In genomic region chr1:105801252-105801651, GRCm38 (mm10) we compare ENCODE assay signal across 27 mouse cellular contexts. TPM values are rescaled to one million over a fixed set of nuclear protein-coding genes. Genes with fewer than 3 reads are reported as not detected.
A peak's percentile ranks its signal among the peaks of the same experiment; 100 is the strongest.
DNase-seq lines count a peak whose midpoint lies in the region; ATAC-seq and TF ChIP-seq lines count a peak whose summit lies in the region.
"Had no signal": no experiment of that assay in that cellular context is flagged by ENCODE, and none has a peak within 500 bp of the region (broad histone marks: within the 10 kb centered on the region; RNA-seq: fewer than 3 reads in every experiment).

No protein-coding gene starts in this region.

- no peaks in the 10 kb centered on the region for H3K9me3 ChIP-seq in stomach, postnatal 0 days (ENCODE audit: control insufficient read depth, low read length)
- H3K9me3 ChIP-seq: embryonic facial prominence, embryonic 10.5 days; embryonic facial prominence, embryonic 13.5 days; forebrain, embryonic 10.5 days; forebrain, embryonic 13.5 days; hindbrain, embryonic 12.5 days; hindbrain, embryonic 15.5 days had no signal

- no peak overlapping the region for H3K4me2 ChIP-seq in stomach, postnatal 0 days (replicated peaks; ENCODE audit: low read depth)
- H3K4me2 ChIP-seq: embryonic facial prominence, embryonic 13.5 days; forebrain, embryonic 13.5 days; heart, embryonic 11.5 days; hindbrain, embryonic 12.5 days; hindbrain, embryonic 15.5 days had no signal

- no peaks in the 10 kb centered on the region for H3K36me3 ChIP-seq in stomach, postnatal 0 days (ENCODE audit: control insufficient read depth, insufficient read depth, low read length)
- H3K36me3 ChIP-seq: embryonic facial prominence, embryonic 10.5 days; embryonic facial prominence, embryonic 13.5 days; forebrain, embryonic 10.5 days; hindbrain, embryonic 12.5 days; hindbrain, embryonic 15.5 days had no signal

- ATAC-seq in frontal cortex, adult (ENCODE audit: low TSS enrichment): peak; percentile 45
- peak; percentile 61 for ATAC-seq in megakaryocyte, adult 5-6 weeks (ENCODE audit: poor library complexity, severe bottlenecking)
- ATAC-seq in stomach, postnatal 0 days (ENCODE audit: low FRiP score, low TSS enrichment): no peak
- ATAC-seq: activated CD4-positive, CD25-positive, alpha-beta regulatory T cell, adult 4 months; forebrain, embryonic 13.5 days; forebrain, embryonic 16.5 days had no signal

- peak overlapping the region; percentile 2; the same call in 1 of the 2 replicates for H3K27ac ChIP-seq in embryonic fibroblast, embryonic 13.5 days (ENCODE audit: insufficient read depth, low read length)
- H3K27ac ChIP-seq in stomach, postnatal 0 days (replicated peaks): no peak overlapping the region
- H3K27ac ChIP-seq: embryonic facial prominence, embryonic 10.5 days; embryonic facial prominence, embryonic 13.5 days; forebrain, embryonic 10.5 days; forebrain, embryonic 13.5 days; hindbrain, embryonic 12.5 days; hindbrain, embryonic 15.5 days had no signal

- H3K27me3 ChIP-seq in stomach, postnatal 0 days (ENCODE audit: control insufficient read depth, insufficient read depth, low read length): no peaks in the 10 kb centered on the region
- H3K27me3 ChIP-seq: embryonic facial prominence, embryonic 13.5 days; forebrain, embryonic 13.5 days; hindbrain, embryonic 12.5 days; hindbrain, embryonic 15.5 days had no signal

- no peak for DNase-seq in frontal cortex, adult 2 months (ENCODE audit: extremely low spot score in 1 of 2, low spot score in 1 of 2)
- DNase-seq in right cerebral cortex, postnatal 25 days: no peak
- no peak for DNase-seq in thymus, postnatal 10 days (ENCODE audit: low spot score in 2 of 2)
- no peak for DNase-seq in stomach, postnatal 0 days (ENCODE audit: low spot score)
- DNase-seq in T-cell, adult 2 months (ENCODE audit: low spot score): no peak
- DNase-seq: adrenal gland, adult 8-10 months; adrenal gland, postnatal 25 days; cerebellum, adult 18-20 months; cerebellum, adult 9-10 months; cerebellum, postnatal 14 days; embryo, embryonic 11 days; gastrocnemius, postnatal 10 days; gastrocnemius, postnatal 36 days; heart, adult 11 months had no signal

- TF ChIP-seq EP300 in stomach, postnatal 0 days (optimal IDR thresholded peaks at IDR 0.05): no peak

- H3K4me1 ChIP-seq in embryonic fibroblast, embryonic 13.5 days (ENCODE audit: control insufficient read depth, insufficient read depth, low read length): peaks cover 2% of the 10 kb centered on the region; the same call in 1 of the 2 replicates
- 0 out of 2 replicates have a peak, but pooled peaks cover 2% of the 10 kb centered on the region for H3K4me1 ChIP-seq in stomach, postnatal 0 days (replicated peaks; ENCODE audit: control insufficient read depth, insufficient read depth)
- H3K4me1 ChIP-seq: embryonic facial prominence, embryonic 10.5 days; embryonic facial prominence, embryonic 13.5 days; forebrain, embryonic 10.5 days; forebrain, embryonic 13.5 days; hindbrain, embryonic 12.5 days; hindbrain, embryonic 15.5 days had no signal

- no peak overlapping the region for H3K9ac ChIP-seq in stomach, postnatal 0 days (ENCODE audit: low read length)
- H3K9ac ChIP-seq: embryonic facial prominence, embryonic 13.5 days; forebrain, embryonic 13.5 days; hindbrain, embryonic 12.5 days; hindbrain, embryonic 15.5 days had no signal

- no peak overlapping the region for H3K4me3 ChIP-seq in embryonic fibroblast, embryonic 13.5 days (ENCODE audit: insufficient read depth, low read length)
- H3K4me3 ChIP-seq in stomach, postnatal 0 days (ENCODE audit: low read depth, low read length): no peak overlapping the region
- H3K4me3 ChIP-seq: embryonic facial prominence, embryonic 10.5 days; embryonic facial prominence, embryonic 13.5 days; forebrain, embryonic 10.5 days; forebrain, embryonic 13.5 days; hindbrain, embryonic 12.5 days; hindbrain, embryonic 15.5 days had no signal

- no peak for TF ChIP-seq CTCF in embryonic fibroblast, embryonic 13.5 days (IDR thresholded peaks at IDR 0.05; ENCODE audit: borderline replicate concordance, insufficient read depth, low read length)
- TF ChIP-seq CTCF in stomach, postnatal 0 days (IDR thresholded peaks at IDR 0.05; ENCODE audit: low read depth): no peak

- no peak for TF ChIP-seq POLR2A in embryonic fibroblast, embryonic 13.5 days (IDR thresholded peaks at IDR 0.05; ENCODE audit: low read depth, low read length)

RNA-seq across cellular contexts. Expression of gene Tnfrsf11a, which starts 20.7 kb away (rescaled TPM):
- 2.6 TPM in 2 replicates for polyA plus RNA-seq in frontal cortex, adult 2 months (2012; rRNA removed)
- 13.9 and 15.1 TPM in 2 replicates for polyA plus RNA-seq in embryonic fibroblast, embryonic 13.5 days (2011; ENCODE audit: insufficient read length, low read depth, missing spikeins)
- total RNA-seq in megakaryocyte, adult 5-6 weeks (2015): 4.5 and 4.9 TPM in 2 replicates
- total RNA-seq in megakaryocyte, adult 5-6 weeks (2017): 5.9 and 8.3 TPM in 2 replicates
- polyA plus RNA-seq in stomach, postnatal 0 days (2015; fragmentation: Nextera tagmentation; extraction: Ambion mirVana): 3.2 and 3.8 TPM in 2 replicates
- total RNA-seq: MEL had no signal
